Mouse (Mus musculus): ENCODE results near the gene Hap1.
"Not testable (repeated sequence)": the region's sequence is repeated elsewhere in the genome, so short reads cannot be mapped to it uniquely, and the experiment has no call there.

Gene Hap1

GRCm38 (mm10) chr11:100317826-100318380 is 38.0 kb downstream of the Hap1 start:
- DNase-seq = no peak

DNA sequence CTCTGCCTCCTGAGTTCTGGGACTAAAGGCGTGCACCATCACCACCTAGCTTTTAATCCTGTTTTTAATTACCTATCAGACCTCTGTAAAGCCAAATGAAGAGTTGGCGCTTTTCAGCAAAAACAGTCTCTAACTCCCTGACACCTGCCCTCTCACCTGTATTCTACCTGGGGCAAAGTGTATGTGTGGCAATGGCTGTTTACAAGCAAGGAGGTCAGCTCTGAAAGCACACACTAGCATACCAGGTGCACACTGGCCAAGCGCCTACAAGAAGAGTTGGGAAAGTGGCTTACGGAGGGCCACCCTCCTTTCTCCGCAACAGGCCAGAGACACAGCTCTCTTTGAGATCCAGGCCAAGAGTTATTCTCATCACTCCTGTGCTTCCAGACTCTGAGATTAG is 40.5 kb downstream of the Hap1 start:
- DNase-seq = no peak

DNA sequence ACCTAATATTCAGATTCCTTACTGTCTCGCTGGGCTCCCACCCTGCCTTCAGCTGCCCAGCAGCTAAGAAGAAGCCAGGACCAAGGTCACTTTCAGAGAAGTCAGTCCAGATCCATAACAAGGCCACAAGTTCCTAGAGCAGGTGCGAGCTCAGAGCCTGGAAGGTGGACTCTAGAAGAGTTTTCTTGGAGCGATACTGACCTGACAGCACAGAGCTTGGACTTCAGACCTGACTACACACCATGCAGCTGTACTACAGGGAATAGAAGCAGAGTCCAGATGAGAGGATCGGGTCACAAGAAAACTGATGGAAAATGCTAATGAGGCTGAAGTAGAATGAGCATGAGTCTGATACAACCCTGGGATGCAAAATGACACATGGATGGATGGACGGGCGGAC is 42.5 kb downstream of the Hap1 start:
- no peak for DNase-seq

DNA sequence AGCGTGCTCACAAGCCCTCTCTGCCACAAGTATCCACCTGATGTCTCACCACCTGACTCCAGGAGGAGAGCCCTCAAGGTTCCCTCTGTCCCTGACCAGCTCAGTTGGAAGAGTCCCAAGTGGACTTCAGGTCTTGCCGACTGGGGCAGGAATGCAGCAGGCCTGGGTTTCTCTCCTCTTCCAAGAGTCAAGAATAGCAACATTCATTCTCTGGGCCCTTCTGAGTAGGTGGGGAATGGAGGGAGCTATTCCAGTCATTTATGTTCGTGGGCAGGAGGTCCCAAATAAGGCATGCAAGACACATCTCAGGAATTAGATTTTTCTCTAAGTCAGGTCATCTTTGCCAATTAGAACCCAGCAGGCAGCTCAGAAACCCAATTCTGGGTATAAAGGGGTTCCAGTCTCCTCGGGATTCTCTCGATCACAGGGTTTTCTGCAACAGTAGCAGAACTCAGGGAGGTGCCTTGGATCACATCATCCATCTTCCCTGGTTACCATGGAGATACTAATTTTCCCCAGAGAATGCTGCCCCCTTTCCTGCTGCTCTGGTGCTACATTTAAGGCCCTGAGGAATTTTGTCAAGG is 43.7 kb downstream of the Hap1 start:
- peak in 1 of 2 experiments; percentile 45 for DNase-seq

DNA sequence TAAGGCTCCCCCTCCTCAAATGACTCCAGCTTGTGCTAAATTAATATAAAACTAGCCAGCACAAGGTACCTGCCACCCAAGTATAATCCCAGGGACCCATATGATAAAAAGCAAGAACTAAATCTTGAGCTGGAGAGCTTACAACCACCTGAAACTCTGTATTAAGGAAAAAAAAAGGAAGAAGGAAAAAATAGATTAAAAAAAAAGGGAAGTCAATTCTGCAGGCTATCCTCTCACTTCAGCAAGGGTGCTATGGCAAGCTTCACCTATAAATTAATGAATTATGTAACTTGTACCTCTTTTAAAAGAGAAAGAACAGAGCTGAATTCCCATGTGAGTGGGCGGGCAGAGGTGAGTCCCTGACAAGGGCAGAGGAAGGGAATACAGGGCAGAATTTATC is 44.3 kb downstream of the Hap1 start:
- no peak for DNase-seq

DNA sequence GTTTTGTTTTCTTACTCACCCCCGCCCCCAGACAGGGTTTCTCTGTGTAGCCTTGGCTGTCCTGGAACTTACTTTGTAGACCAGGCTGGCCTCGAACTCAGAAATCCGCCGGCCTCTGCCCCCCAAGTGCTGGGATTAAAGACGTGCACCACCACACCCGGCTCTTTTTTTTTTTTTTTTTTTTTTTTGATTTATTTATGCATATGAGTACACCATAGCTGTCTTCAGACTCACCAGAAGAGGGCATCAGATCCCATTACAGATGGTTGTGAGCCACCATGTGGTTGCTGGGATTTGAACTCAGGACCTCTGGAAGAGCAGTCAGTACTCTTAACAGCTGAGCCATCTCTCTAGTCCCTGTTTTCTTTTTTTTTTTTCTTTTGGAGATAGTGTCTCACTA is 47.3 kb downstream of the Hap1 start:
- not testable (repeated sequence) for DNase-seq

- no peak for DNase-seq
Observed at GRCm38 (mm10) chr11:100307900-100308299, 48.0 kb downstream of the Hap1 start.

- no peak for DNase-seq
Observed at GRCm38 (mm10) chr11:100301292-100301691, 54.6 kb downstream of the Hap1 start.

- peak; percentile 78 to 81 for DNase-seq
Observed at GRCm38 (mm10) chr11:100300293-100300692, 55.6 kb downstream of the Hap1 start.

- DNase-seq = peak; percentile 92 to 93
Observed at GRCm38 (mm10) chr11:100298274-100299036, 57.5 kb downstream of the Hap1 start.

DNA sequence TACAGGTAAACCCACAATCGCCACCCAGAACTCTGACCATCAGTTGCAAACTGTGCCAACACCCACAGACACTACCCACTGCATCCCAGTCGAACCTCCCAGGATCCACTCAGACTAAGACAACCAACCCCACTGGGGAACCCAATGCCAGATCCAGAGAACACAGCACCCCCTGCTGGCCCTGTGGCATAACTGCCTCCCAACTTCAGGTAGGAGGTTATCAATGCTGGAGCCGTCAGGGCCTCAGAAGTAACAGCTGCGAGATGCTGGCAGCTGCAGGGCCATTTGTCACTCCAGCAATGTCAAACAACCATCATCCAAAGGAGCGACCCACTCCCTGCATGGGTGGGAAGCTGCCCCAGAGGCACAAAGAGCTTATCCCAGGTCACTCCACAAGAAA is 58.1 kb downstream of the Hap1 start:
- DNase-seq = peak in 1 of 2 experiments; percentile 31

Measured in kidney, postnatal 4 days (tissue).